14 mouse cellular contexts compared by ENCODE assay signal in the genomic region with DNA sequence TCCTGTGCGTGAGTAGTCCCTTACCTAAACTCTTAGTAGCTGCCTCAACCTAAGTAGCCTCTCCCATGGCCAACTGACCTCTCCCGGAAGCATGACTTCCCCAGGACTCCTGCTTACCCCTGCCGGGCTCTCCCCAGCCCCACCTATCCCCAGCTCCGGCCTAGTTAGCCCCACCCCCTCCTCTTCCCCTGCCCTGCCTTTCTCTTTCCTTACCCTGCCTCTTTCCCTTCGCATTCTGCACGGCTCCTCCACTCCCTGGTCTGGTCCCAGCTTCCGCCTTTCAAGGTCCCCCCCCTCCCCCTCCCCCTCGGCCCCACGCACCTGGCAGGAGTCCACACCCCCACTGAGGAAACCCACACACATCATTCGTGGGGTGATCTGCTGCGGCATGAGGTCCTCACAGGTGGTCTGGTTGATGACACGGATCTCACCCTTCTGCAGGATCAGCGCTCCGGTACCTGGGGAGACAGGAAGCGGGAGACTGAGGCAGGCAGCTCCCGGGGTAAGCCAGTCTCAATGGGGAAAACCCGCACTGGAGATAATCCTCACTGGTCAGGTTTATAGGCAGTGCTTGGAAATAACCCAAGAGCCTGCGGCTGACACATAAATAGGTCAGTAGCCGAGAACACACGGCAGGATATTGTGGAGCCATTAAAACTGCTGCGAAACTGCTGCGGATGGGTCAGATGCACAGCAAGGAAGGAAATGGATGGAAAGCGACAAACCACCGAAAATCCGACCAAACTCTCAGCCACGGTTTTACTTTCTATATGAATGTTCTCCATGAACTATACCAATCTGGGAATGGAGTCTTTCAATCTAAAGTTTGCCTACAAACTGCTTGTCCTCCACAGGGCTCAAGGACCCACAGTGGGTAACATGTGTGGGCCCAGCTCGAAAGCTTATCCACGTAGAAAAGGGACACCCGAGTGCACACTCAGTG. TPM values are rescaled to one million over a fixed set of nuclear protein-coding genes. Genes with fewer than 3 reads are reported as not detected.
DNase-seq lines count a peak whose midpoint lies in the region; ATAC-seq and TF ChIP-seq lines count a peak whose summit lies in the region.
"Had no signal": no experiment of that assay in that cellular context is flagged by ENCODE, and none has a peak within 500 bp of the region (broad histone marks: within the 10 kb centered on the region; RNA-seq: fewer than 3 reads in every experiment).

No protein-coding gene starts in this region.

- ATAC-seq in cerebellum, adult (ENCODE audit: insufficient number of reproducible peaks, low FRiP score, low TSS enrichment), result peak; percentile 46
- no peak for ATAC-seq in liver, embryonic 11.5 days (replicated peaks; ENCODE audit: low FRiP score)
- no peak for ATAC-seq in kidney, embryonic 14.5 days (ENCODE audit: low FRiP score, low TSS enrichment)
- ATAC-seq: activated CD4-positive, CD25-positive, alpha-beta regulatory T cell, adult 4 months; forebrain, embryonic 14.5 days; hindbrain, postnatal 0 days had no signal

- no peak overlapping the region for H3K9ac ChIP-seq in liver, embryonic 11.5 days (ENCODE audit: low read depth, low read length)
- peak overlapping the region; percentile 5; the same call in 1 of the 2 replicates for H3K9ac ChIP-seq in ES-E14 (ENCODE audit: insufficient read depth, low read depth, low read length, poor library complexity, severe bottlenecking)
- H3K9ac ChIP-seq in kidney, embryonic 14.5 days (ENCODE audit: low read depth, low read length), result no peak overlapping the region
- H3K9ac ChIP-seq: neural tube, embryonic 15.5 days had no signal

- H3K4me3 ChIP-seq in liver, embryonic 11.5 days (ENCODE audit: low read depth, low read length), result no peak overlapping the region
- H3K4me3 ChIP-seq in ES-E14 (ENCODE audit: insufficient read depth in 1 of 2, low read depth in 1 of 2, low read length in 2 of 2, poor library complexity in 1 of 2, severe bottlenecking in 1 of 2), result peak overlapping the region in 1 of 2 experiments; percentile 47; a peak in 1 of 4 replicates
- no peak overlapping the region for H3K4me3 ChIP-seq in kidney, embryonic 14.5 days (ENCODE audit: low read length)
- H3K4me3 ChIP-seq: neural tube, embryonic 15.5 days had no signal

- no peaks in the 10 kb centered on the region for H3K36me3 ChIP-seq in liver, embryonic 11.5 days (ENCODE audit: control insufficient read depth, insufficient read depth, low read length)
- H3K36me3 ChIP-seq in ES-E14 (ENCODE audit: control insufficient read depth, insufficient read depth, low read length, poor library complexity, severe bottlenecking), result peaks cover 29% of the 10 kb centered on the region; the same call in 1 of the 2 replicates
- H3K36me3 ChIP-seq in kidney, embryonic 14.5 days (ENCODE audit: control insufficient read depth, insufficient read depth, low read length), result no peaks in the 10 kb centered on the region
- H3K36me3 ChIP-seq: neural tube, embryonic 15.5 days had no signal

- in situ Hi-C loops in ES-E14 (cut with MboI; ENCODE audit: low sequenced_read_pairs in 2 of 2, unreplicated experiment in 2 of 2), result loop anchor here (25.0 kb wide), 3 partner anchors 378 to 603 kb away; no protein-coding TSS in a partner anchor

- no peaks in the 10 kb centered on the region for H3K27me3 ChIP-seq in liver, embryonic 11.5 days (replicated peaks; ENCODE audit: control insufficient read depth, insufficient read depth, low read length)
- H3K27me3 ChIP-seq in kidney, embryonic 14.5 days (ENCODE audit: control insufficient read depth, insufficient read depth, low read length), result no peaks in the 10 kb centered on the region
- H3K27me3 ChIP-seq: neural tube, embryonic 15.5 days had no signal

- no peaks in the 10 kb centered on the region for H3K4me1 ChIP-seq in liver, embryonic 11.5 days (replicated peaks; ENCODE audit: control insufficient read depth, insufficient read depth, low read length)
- peaks cover 4 to 6% of the 10 kb centered on the region in 2 experiments; a peak in 2 of 4 replicates for H3K4me1 ChIP-seq in ES-E14 (ENCODE audit: control insufficient read depth in 2 of 2, insufficient read depth in 2 of 2, low read length in 2 of 2, poor library complexity in 1 of 2)
- no peaks in the 10 kb centered on the region for H3K4me1 ChIP-seq in kidney, embryonic 14.5 days (ENCODE audit: control insufficient read depth, insufficient read depth, low read length)
- H3K4me1 ChIP-seq: neural tube, embryonic 15.5 days had no signal

- whole genome bisulfite sequencing in liver, embryonic 11.5 days, result 68% methylated on average over 29 of the region's 29 CpGs
- WGBS in kidney, embryonic 14.5 days, result 79% methylated on average over 29 of the region's 29 CpGs

- H3K27ac ChIP-seq in liver, embryonic 11.5 days (ENCODE audit: low read depth, low read length), result no peak overlapping the region
- no peak overlapping the region for H3K27ac ChIP-seq in ES-E14 (ENCODE audit: insufficient read depth, low read depth, low read length, poor library complexity, severe bottlenecking)
- no peak overlapping the region for H3K27ac ChIP-seq in kidney, embryonic 14.5 days (ENCODE audit: low read depth, low read length)
- H3K27ac ChIP-seq: hindbrain, postnatal 0 days; neural tube, embryonic 15.5 days had no signal

- H3K9me3 ChIP-seq in liver, embryonic 11.5 days (ENCODE audit: control insufficient read depth, low read length), result no peaks in the 10 kb centered on the region
- H3K9me3 ChIP-seq in ES-E14 (ENCODE audit: control insufficient read depth, insufficient read depth, low read depth, low read length), result no peaks in the 10 kb centered on the region
- H3K9me3 ChIP-seq in kidney, embryonic 14.5 days (ENCODE audit: control insufficient read depth, low read length), result no peaks in the 10 kb centered on the region
- H3K9me3 ChIP-seq: neural tube, embryonic 15.5 days had no signal

- H3K4me2 ChIP-seq in liver, embryonic 11.5 days, result no peak overlapping the region
- no peak overlapping the region for H3K4me2 ChIP-seq in kidney, embryonic 14.5 days (replicated peaks; ENCODE audit: low read depth, low read length)
- H3K4me2 ChIP-seq: neural tube, embryonic 15.5 days had no signal

- DNase-seq in cerebellum, postnatal 14 days, result no peak
- DNase-seq in liver, embryonic 11.5 days (ENCODE audit: low spot score), result peak; percentile 25
- no peak for DNase-seq in liver
- no peak for DNase-seq in ES-E14 (ENCODE audit: low read depth, low spot score)
- DNase-seq in cerebellum, postnatal 25 days, result peak; percentile 51 to 52
- no peak for DNase-seq in frontal cortex, postnatal 14 days (ENCODE audit: low spot score in 2 of 2)
- DNase-seq: kidney, adult 9 months; right cerebral cortex, adult 18-20 months had no signal

TF ChIP-seq in ES-E14, 5 proteins besides CTCF, POLR2A, EP300 and RAD21:
- TF ChIP-seq CHD2 (IDR thresholded peaks at IDR 0.05; ENCODE audit: low read depth, low read length) (no peak), HCFC1 (IDR thresholded peaks at IDR 0.05; ENCODE audit: borderline replicate concordance, insufficient read depth, low read length) (no peak)

RNA-seq across cellular contexts. Expression of a gene that starts 41.3 kb away (rescaled TPM):
- 1.4 and 1.5 TPM in 2 replicates for polyA plus RNA-seq in liver, embryonic 11.5 days (2014; fragmentation: Nextera tagmentation; extraction: Ambion mirVana)
- total RNA-seq in ES-E14 (2012; rRNA removed), result 44.3 and 122 TPM in 2 replicates
- polyA plus RNA-seq in kidney, embryonic 14.5 days (2014; fragmentation: Nextera tagmentation; extraction: Ambion mirVana), result 15.4 and 28.0 TPM in 2 replicates

RNA-seq across cellular contexts. Expression of a gene that starts 59.9 kb away (rescaled TPM):
- 8.2 and 9.1 TPM in 2 replicates for polyA plus RNA-seq in liver, embryonic 11.5 days (2014; fragmentation: Nextera tagmentation; extraction: Ambion mirVana)
- 33.1 and 33.7 TPM in 2 replicates for total RNA-seq in ES-E14 (2012; rRNA removed)
- polyA plus RNA-seq in kidney, embryonic 14.5 days (2014; fragmentation: Nextera tagmentation; extraction: Ambion mirVana), result 7.5 and 7.7 TPM in 2 replicates

Comparison
In these comparisons a context has a peak if more than half of its experiments do, and no peak if none do; other contexts are left out.
1. DNase-seq: peak in liver, embryonic 11.5 days (single experiment) and cerebellum, postnatal 25 days (2 of 2); none in cerebellum, postnatal 14 days (0 of 2), liver (single experiment), ES-E14 (single experiment) and frontal cortex, postnatal 14 days (0 of 2).